Mouse (Mus musculus) frontal cortex, postnatal 14 days (tissue): ENCODE measurements around the gene Gm17332.
"Not testable (repeated sequence)": the region's sequence is repeated elsewhere in the genome, so short reads cannot be mapped to it uniquely, and the experiment has no call there.

Source experiments
- DNase-seq, 2 experiments: peaks; one replicate each; pipeline ENCODE4 v3.0.0; 2022; ENCODE audit warnings: low spot score in 2 of 2

The Gm17332 gene

GRCm38 (mm10) chr11:31182362-31182761, at the start of gene Gm17332:
Gene Gm17332, minus strand, starts transcription at chr11:31182462.
- DNase-seq, result no peak

GRCm38 (mm10) chr11:31229966-31230365, 47.7 kb upstream of the Gm17332 start:
- DNase-seq, result no peak

- no peak for DNase-seq
Observed at GRCm38 (mm10) chr11:31225359-31225758, 43.1 kb upstream of the Gm17332 start.

- DNase-seq, result no peak
Observed at GRCm38 (mm10) chr11:31218009-31218408, 35.7 kb upstream of the Gm17332 start.

GRCm38 (mm10) chr11:31195621-31196363, 13.5 kb upstream of the Gm17332 start:
- no peak for DNase-seq

- no peak for DNase-seq
Observed at GRCm38 (mm10) chr11:31194761-31195160, 12.5 kb upstream of the Gm17332 start.

GRCm38 (mm10) chr11:31170052-31170646, 12.1 kb downstream of the Gm17332 start:
- no peak for DNase-seq

GRCm38 (mm10) chr11:31169161-31170051, 12.9 kb downstream of the Gm17332 start:
- DNase-seq, result peak in 1 of 2 experiments; percentile 4

GRCm38 (mm10) chr11:31168831-31169160, 13.5 kb downstream of the Gm17332 start:
- no peak for DNase-seq

- no peak for DNase-seq
Observed at GRCm38 (mm10) chr11:31157021-31157420, 25.2 kb downstream of the Gm17332 start.

GRCm38 (mm10) chr11:31138394-31138793, 43.9 kb downstream of the Gm17332 start:
- DNase-seq, result not testable (repeated sequence)

- DNase-seq, result not testable (repeated sequence)
Observed at GRCm38 (mm10) chr11:31134824-31135223, 47.4 kb downstream of the Gm17332 start.

- DNase-seq, result not testable (repeated sequence)
Observed at GRCm38 (mm10) chr11:31133726-31134125, 48.5 kb downstream of the Gm17332 start.
